Mouse (Mus musculus): ENCODE data around the gene Map6d1.

- TF ChIP-seq CTCF (IDR thresholded peaks at IDR 0.05; ENCODE audit: insufficient read depth, low read length) (no peak), POLR2A (IDR thresholded peaks at IDR 0.05; ENCODE audit: borderline replicate concordance, extremely low read depth, low read depth, low read length) (no peak)
Observed at GRCm38 (mm10) chr16:20226676-20227075, 14.5 kb downstream of the Map6d1 start.
